Mouse (Mus musculus): ENCODE data around the gene Gsta2.
"Not testable (repeated sequence)": the region's sequence is repeated elsewhere in the genome, so short reads cannot be mapped to it uniquely, and the experiment has no call there.

Gene Gsta2

DNA sequence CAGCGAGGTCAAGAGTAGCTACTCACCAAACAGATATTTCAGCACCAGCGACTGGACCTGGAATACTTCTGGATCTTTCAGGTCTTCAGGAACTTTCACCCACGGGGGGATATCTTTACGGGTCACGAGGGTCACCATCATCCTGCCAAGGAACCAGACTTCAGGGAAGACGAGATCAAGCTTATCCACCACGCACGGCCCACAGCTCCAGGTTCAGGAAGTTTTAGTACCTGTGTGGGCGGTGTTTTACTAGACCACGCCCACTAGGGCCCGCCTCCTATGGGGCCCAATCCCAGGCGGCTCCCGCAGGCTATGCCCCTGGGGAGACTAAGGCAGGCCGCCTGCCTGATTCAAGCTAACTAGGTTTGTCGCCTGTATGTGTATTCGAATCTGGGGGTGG, 12.4 kb upstream of the Gsta2 start, which contains the start of gene Dppa5a:
Gene Dppa5a, minus strand, starts transcription at position 219 of the 400 bp plus-strand sequence.
- in situ Hi-C loops (cut with MboI; ENCODE audit: low sequenced_read_pairs) = not testable (repeated sequence)

GRCm38 (mm10) chr9:78365850-78366544, 10.4 kb upstream of the Gsta2 start:
- in situ Hi-C loops (cut with MboI; ENCODE audit: low sequenced_read_pairs) = no loop called here

DNA sequence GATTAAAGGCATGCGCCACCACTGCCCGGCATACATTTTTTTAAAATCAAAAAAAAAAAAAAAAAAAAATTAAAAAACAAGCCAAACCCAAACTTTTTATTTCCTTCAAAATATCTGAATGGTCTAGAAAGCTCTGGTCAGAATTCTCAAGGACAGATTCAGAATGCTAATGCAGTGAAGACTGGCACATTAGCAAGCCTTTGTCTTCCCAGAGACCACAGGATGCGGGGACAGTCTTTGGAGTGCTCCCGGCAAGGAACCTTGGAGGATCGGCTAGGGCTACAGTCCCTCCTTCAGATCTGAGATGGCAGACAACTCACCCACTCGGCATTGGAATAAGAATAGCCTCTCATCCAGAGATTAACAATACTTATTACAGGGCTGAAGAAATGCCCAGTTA, 9.1 kb upstream of the Gsta2 start:
- in situ Hi-C loops (cut with MboI; ENCODE audit: low sequenced_read_pairs) = no loop called here

DNA sequence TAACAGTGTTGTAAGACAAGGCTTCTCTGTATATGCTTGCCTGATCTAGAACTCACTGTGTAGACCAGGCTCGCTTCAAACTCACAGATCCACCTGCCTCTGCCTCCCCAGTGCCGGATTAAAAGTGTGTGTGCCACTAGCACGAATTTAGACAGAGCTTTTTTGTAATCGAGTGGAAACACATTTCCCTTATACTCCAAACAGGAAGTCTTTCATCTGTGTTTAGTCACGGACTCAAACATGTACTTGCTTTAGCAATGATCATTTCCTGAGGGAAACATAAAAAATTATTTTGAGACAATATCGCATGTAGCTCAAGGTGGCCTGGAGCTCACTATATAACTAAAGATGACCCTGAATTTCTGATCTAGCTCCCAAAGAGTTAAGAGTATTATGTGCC, 7.8 kb upstream of the Gsta2 start:
- in situ Hi-C loops (cut with MboI; ENCODE audit: low sequenced_read_pairs) = no loop called here

- in situ Hi-C loops (cut with MboI; ENCODE audit: low sequenced_read_pairs) = no loop called here
Observed at GRCm38 (mm10) chr9:78360484-78360872, 4.9 kb upstream of the Gsta2 start.

DNA sequence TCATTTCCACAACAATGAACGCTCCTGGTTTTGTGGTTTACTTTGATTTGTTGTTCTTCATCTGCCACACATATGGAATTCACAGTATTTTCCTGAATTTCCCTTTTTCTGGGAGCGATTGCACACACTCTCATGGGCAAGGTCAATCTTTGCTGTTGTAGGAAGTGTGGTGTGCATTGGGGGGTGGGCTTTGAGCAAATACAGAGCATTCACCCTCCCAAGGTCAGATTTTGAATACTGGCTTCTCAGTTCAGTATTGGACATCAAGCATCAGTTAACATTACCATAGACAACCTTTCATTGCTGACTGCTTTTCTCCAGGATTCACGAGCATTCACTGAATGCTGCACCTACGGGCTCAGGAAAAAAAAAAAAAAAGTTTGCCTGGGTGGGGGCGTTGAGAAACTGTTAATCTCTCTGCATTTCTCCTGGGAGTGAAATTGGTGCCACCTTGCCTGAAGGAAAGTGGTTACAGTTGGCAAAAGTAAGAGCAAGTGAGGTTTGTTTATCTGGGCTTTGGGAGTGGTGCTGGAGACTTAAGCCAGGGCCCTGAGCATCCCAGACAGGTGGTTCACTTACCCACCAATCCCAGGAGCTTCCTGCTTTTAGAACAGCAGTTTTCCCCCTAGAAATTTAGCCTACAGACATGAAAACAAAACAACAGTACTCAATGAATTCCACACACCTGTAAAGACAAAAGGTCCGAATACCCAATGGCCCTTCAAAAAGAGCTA, 4.3 kb upstream of the Gsta2 start:
- in situ Hi-C loops (cut with MboI; ENCODE audit: low sequenced_read_pairs) = no loop called here

DNA sequence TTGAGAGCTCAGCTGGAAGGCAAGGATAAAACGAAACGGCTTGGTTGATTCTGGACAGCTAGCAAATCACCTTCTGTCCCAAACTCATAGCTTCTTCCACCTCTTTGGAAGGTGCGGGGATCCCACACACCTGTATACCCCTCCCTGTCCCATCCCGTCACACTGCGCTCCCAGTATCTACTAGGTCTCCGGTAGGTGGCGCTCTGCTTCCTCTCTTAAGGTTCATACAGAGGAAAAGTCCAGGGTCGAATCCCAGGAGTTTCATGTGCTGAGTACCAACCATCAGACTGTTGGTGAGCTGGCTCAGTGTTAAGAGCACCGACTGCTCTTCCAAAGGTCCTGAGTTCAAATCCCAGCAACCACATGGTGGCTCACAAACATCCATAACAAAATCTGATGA, 2.5 kb upstream of the Gsta2 start:
- in situ Hi-C loops (cut with MboI; ENCODE audit: low sequenced_read_pairs) = no loop called here

- in situ Hi-C loops (cut with MboI; ENCODE audit: low sequenced_read_pairs) = no loop called here
Observed at GRCm38 (mm10) chr9:78354665-78355578, 666 bp downstream of the Gsta2 start.

GRCm38 (mm10) chr9:78351504-78352220, 3.9 kb downstream of the Gsta2 start:
- in situ Hi-C loops (cut with MboI; ENCODE audit: low sequenced_read_pairs) = no loop called here

- in situ Hi-C loops (cut with MboI; ENCODE audit: low sequenced_read_pairs) = not testable (repeated sequence)
Observed at GRCm38 (mm10) chr9:78350007-78350406, 5.6 kb downstream of the Gsta2 start.

GRCm38 (mm10) chr9:78349141-78349540, 6.4 kb downstream of the Gsta2 start:
- in situ Hi-C loops (cut with MboI; ENCODE audit: low sequenced_read_pairs) = not testable (repeated sequence)

DNA sequence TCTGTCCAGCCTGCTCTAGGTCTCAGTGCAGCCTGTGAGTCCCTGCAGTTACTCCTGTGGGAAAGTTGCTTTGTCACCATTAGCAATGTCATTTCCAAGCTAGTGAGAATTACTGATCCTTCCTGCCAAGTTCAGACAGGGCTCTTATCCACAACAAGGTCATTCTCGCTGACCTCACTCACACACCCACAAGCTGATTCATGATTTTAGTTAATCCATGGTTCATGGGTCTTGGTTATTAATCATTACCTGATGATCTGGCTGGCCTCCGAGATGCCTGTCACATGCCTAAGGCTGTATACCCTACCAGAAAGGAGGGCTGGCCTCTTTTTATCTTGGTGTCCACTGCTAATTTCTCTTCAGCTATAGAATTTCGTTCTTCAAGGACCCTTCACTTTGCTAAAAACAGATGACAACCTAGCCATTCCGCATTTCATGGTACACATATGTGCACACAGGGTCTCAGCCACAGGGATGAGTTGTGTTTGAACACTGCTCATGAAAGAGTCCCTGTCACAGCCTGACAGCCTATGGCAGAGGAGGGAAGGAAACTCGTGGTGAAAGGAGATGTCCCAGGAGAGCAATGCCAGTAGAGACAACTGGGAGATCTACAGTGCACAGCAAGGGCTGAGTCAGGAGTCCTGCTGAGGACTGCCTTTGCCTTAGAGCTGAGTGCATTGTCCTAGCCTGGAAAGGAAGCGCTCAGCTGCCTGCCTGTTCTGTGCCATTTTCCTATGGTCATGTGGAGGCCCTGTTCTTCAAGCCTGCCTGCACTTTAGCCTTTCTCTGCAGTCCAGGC, 7.2 kb downstream of the Gsta2 start:
- in situ Hi-C loops (cut with MboI; ENCODE audit: low sequenced_read_pairs) = not testable (repeated sequence)

DNA sequence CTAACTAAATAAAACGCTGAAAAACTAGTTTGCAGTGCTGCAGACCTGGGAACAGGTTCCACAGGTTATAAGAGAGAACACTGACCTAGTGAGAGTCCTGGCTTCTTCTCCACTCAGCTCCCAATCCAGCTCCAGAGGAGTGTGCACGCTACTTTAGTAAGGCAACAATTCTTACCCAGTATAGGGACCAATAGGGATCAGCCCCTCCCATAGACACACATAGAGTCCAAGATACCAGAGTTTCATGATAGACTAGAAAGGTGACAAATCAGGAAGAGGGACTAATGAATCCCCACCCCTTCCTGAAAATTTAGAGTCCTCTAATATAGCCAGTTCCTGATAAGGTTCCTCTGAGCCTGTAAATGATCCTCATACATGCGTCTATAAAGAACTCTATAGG, 8.6 kb downstream of the Gsta2 start:
- in situ Hi-C loops (cut with MboI; ENCODE audit: low sequenced_read_pairs) = no loop called here

DNA sequence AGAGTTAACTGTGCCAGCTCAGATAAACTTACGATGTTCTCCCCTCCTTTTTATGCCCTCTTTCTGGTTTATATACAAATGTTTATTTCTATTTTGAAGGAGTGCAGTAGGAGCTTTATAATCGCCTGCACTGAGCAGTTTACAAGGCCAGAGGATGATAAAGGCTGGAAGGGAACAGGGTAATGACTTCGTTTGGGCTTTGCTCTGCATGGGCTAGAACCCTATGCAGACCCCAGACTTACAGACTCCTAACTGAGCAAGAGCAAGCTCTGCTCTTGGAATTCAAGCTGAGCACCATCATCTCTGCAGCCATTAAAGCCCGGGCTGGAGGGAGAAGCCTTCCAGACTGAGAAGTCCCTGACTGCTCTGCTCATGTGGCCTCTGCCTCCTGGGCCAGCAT, 10.4 kb downstream of the Gsta2 start:
- in situ Hi-C loops (cut with MboI; ENCODE audit: low sequenced_read_pairs) = not testable (repeated sequence)

- in situ Hi-C loops (cut with MboI; ENCODE audit: low sequenced_read_pairs) = not testable (repeated sequence)
Observed at GRCm38 (mm10) chr9:78343055-78343454, 12.5 kb downstream of the Gsta2 start.

DNA sequence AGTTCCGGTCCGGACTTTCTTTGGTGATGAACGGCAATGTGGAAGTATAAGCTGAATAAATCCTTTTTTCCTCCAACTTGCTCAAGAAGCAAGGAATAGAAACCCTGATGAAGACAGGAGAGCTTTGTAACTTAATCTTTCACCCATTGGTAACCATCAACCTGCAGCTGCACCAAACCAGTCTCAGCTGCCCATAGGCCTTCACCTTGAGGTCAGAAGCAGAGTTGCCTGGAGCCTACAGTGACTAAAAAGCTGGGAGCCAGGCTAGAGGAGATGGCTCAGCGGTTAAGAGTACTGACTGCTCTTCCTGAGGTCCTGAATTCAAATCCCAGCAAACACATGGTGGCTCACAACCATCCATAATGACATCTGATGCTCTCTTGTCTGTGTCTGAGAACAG, 13.1 kb downstream of the Gsta2 start:
- in situ Hi-C loops (cut with MboI; ENCODE audit: low sequenced_read_pairs) = not testable (repeated sequence)

GRCm38 (mm10) chr9:78340324-78340723, 15.3 kb downstream of the Gsta2 start:
- in situ Hi-C loops (cut with MboI; ENCODE audit: low sequenced_read_pairs) = not testable (repeated sequence)

DNA sequence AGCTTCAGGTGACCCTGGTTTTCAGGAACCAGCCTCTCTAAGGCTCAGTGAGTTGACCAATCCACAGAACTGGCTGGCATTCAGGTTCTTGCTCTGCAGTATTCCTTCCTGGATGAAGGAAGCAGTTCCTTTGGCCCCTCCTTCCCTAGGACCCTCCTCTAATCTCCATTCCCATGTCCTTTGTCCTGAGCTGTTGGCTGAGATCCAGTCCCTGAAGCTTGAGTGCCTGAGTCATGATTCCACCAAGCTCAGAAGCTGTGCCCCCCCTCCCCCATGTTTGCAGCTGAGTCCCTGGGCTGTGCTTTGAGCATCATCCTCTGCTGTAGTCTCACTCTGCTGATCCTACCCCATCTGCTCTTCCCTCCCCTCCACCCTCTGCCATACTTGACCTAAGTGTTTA, 18.5 kb downstream of the Gsta2 start:
- in situ Hi-C loops (cut with MboI; ENCODE audit: low sequenced_read_pairs) = not testable (repeated sequence)

DNA sequence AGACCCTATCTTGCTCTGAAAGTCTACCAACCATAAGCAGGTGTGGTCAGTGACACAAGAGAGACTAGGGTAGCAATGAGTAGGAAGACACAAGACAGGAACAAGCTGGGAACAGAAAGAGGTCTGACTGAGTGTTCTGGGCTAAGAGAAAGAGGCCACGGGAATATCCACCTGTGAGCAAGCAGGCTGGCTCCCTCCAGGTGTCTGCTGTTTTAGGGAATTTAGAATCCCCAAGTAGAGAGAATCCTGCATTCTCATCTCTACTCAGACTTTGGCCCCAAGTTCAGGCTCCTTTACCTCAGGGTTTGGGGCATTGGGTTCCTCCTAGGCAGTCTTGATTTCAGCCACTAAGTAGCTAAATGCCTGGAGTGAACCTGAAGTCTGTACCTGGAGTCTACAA, 28.3 kb downstream of the Gsta2 start, which contains the start of gene Omt2b:
Gene Omt2b, plus strand, starts transcription at position 301 of the 400 bp plus-strand sequence.
- in situ Hi-C loops (cut with MboI; ENCODE audit: low sequenced_read_pairs) = not testable (repeated sequence)

GRCm38 (mm10) chr9:78319499-78319898, 36.1 kb downstream of the Gsta2 start:
- in situ Hi-C loops (cut with MboI; ENCODE audit: low sequenced_read_pairs) = no loop called here

All from CH12F3 (cell line).